14 mouse cellular contexts compared by ENCODE assay signal in the genomic region with DNA sequence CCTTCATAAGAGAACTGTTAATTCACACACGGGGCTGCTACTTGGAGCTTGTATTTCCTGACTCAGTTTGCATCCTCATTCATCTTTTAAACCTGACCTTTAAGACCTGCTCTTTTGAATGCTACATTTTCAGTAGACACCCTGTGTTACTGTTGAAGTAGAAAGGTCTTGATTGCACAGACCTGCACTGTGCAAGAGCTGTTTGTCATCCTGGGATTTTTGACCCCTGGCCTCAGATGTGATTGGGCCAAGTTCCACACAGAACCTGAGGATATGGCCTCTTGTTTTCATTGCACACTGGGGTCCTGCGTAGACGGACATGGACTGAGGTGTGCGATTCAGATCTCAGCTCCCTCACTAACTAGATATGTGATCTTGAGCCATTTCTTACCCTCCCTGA.
"Had no signal": no experiment of that assay in that cellular context is flagged by ENCODE, and none has a peak within 500 bp of the region (broad histone marks: within the 10 kb centered on the region; RNA-seq: fewer than 3 reads in every experiment).

No protein-coding gene starts in this region.

- H3K4me1 ChIP-seq: limb, embryonic 10.5 days; midbrain, embryonic 15.5 days; neural tube, embryonic 12.5 days had no signal

- H3K4me2 ChIP-seq: midbrain, embryonic 11.5 days; midbrain, embryonic 15.5 days; neural tube, embryonic 12.5 days had no signal

- H3K27ac ChIP-seq: left cerebral cortex, adult 2 months; limb, embryonic 10.5 days; midbrain, embryonic 15.5 days; neural tube, embryonic 12.5 days had no signal

- H3K9ac ChIP-seq: midbrain, embryonic 15.5 days; neural tube, embryonic 12.5 days had no signal

- H3K27me3 ChIP-seq: midbrain, embryonic 15.5 days; neural tube, embryonic 12.5 days had no signal

- H3K4me3 ChIP-seq: left cerebral cortex, adult 2 months; limb, embryonic 10.5 days; midbrain, embryonic 15.5 days; neural tube, embryonic 12.5 days had no signal

- DNase-seq: kidney, adult 9 months; kidney, postnatal 10 days; kidney, postnatal 4 days; lung, adult 2 months; lung, postnatal 4 days; thymus, postnatal 4 days had no signal

- H3K36me3 ChIP-seq: limb, embryonic 10.5 days; midbrain, embryonic 15.5 days; neural tube, embryonic 12.5 days had no signal

- H3K9me3 ChIP-seq: limb, embryonic 10.5 days; midbrain, embryonic 15.5 days; neural tube, embryonic 12.5 days had no signal

- ATAC-seq: hindbrain, embryonic 16.5 days; inflammation-experienced regulatory T-cells, adult 6 months; lung, postnatal 0 days; midbrain, embryonic 15.5 days had no signal
